Mouse (Mus musculus): ENCODE measurements around the gene Galt. TPM values are rescaled to one million over a fixed set of nuclear protein-coding genes. Genes with fewer than 3 reads are reported as not detected.

The Galt gene
- polyA plus RNA-seq, 1 experiment from 2014 or later = 27.4 TPM

GRCm38 (mm10) chr4:41737602-41738255 is 17.3 kb upstream of the Galt start:
- H3K36me3 ChIP-seq (ENCODE audit: control insufficient read depth, insufficient read depth, low read length) = peaks cover 4% of the 10 kb centered on the region; the same call in 1 of the 2 replicates
- peak; percentile 75 for ATAC-seq (ENCODE audit: low FRiP score, low TSS enrichment)
- 23% methylated on average over 8 of the region's 8 CpGs for WGBS
- peaks cover 4% of the 10 kb centered on the region; the same call in 1 of the 2 replicates for H3K4me1 ChIP-seq (replicated peaks; ENCODE audit: control insufficient read depth, insufficient read depth)
- DNase-seq (ENCODE audit: low spot score) = peak; percentile 81
- H3K4me3 ChIP-seq (ENCODE audit: low read depth, low read length) = no peak overlapping the region
- no peaks in the 10 kb centered on the region for H3K27me3 ChIP-seq (ENCODE audit: control insufficient read depth, insufficient read depth, low read length)
- peak overlapping the region; percentile 30 for H3K27ac ChIP-seq (replicated peaks)
- no peak overlapping the region for H3K4me2 ChIP-seq (replicated peaks; ENCODE audit: low read depth)
- H3K9me3 ChIP-seq (ENCODE audit: control insufficient read depth, low read length) = no peaks in the 10 kb centered on the region
- no peak overlapping the region for H3K9ac ChIP-seq (ENCODE audit: low read length)
- TF ChIP-seq CTCF (IDR thresholded peaks at IDR 0.05; ENCODE audit: low read depth) (peak; percentile 95), EP300 (optimal IDR thresholded peaks at IDR 0.05) (no peak)

GRCm38 (mm10) chr4:41738256-41738603 is 16.8 kb upstream of the Galt start:
- no peaks in the 10 kb centered on the region for H3K27me3 ChIP-seq (ENCODE audit: control insufficient read depth, insufficient read depth, low read length)
- no peak overlapping the region for H3K4me2 ChIP-seq (replicated peaks; ENCODE audit: low read depth)
- H3K27ac ChIP-seq (replicated peaks) = peak overlapping the region; percentile 30
- no peak for DNase-seq (ENCODE audit: low spot score)
- no peak overlapping the region for H3K4me3 ChIP-seq (ENCODE audit: low read depth, low read length)
- H3K4me1 ChIP-seq (replicated peaks; ENCODE audit: control insufficient read depth, insufficient read depth) = peaks cover 4% of the 10 kb centered on the region; the same call in 1 of the 2 replicates
- H3K36me3 ChIP-seq (ENCODE audit: control insufficient read depth, insufficient read depth, low read length) = peaks cover 4% of the 10 kb centered on the region; the same call in 1 of the 2 replicates
- H3K9ac ChIP-seq (ENCODE audit: low read length) = no peak overlapping the region
- ATAC-seq (ENCODE audit: low FRiP score, low TSS enrichment) = no peak
- WGBS = 42% methylated on average over 1 of the region's 1 CpGs
- TF ChIP-seq EP300 (optimal IDR thresholded peaks at IDR 0.05) (no peak), CTCF (IDR thresholded peaks at IDR 0.05; ENCODE audit: low read depth) (no peak)
- no peaks in the 10 kb centered on the region for H3K9me3 ChIP-seq (ENCODE audit: control insufficient read depth, low read length)

- WGBS = 93% methylated on average over 13 of the region's 13 CpGs
- H3K4me2 ChIP-seq (replicated peaks; ENCODE audit: low read depth) = no peak overlapping the region
These were observed 15.8 kb upstream of the Galt start for GRCm38 (mm10) chr4:41739260-41739659.

GRCm38 (mm10) chr4:41740380-41741157 is 14.5 kb upstream of the Galt start:
- Histone ChIP-seq H3K4me1 (replicated peaks; ENCODE audit: control insufficient read depth, insufficient read depth) (peaks cover 4% of the 10 kb centered on the region; the same call in 1 of the 2 replicates), H3K9me3 (ENCODE audit: control insufficient read depth, low read length) (no peaks in the 10 kb centered on the region), H3K4me2 (replicated peaks; ENCODE audit: low read depth) (peak overlapping the region; percentile 94), H3K27ac (replicated peaks) (peak overlapping the region; percentile 56), H3K4me3 (ENCODE audit: low read depth, low read length) (peak overlapping the region; percentile 59), H3K36me3 (ENCODE audit: control insufficient read depth, insufficient read depth, low read length) (peaks cover 4% of the 10 kb centered on the region; the same call in 1 of the 2 replicates), H3K27me3 (ENCODE audit: control insufficient read depth, insufficient read depth, low read length) (no peaks in the 10 kb centered on the region), H3K9ac (ENCODE audit: low read length) (peak overlapping the region; percentile 57)
- TF ChIP-seq EP300 (optimal IDR thresholded peaks at IDR 0.05) (no peak), CTCF (IDR thresholded peaks at IDR 0.05; ENCODE audit: low read depth) (peak; percentile 34; the same call in 1 of the 2 replicates)
- WGBS = 1% methylated on average over 46 of the region's 48 CpGs
- DNase-seq (ENCODE audit: low spot score) (peak; percentile 71), ATAC-seq (ENCODE audit: low FRiP score, low TSS enrichment) (peak; percentile 73)

More at GRCm38 (mm10) chr4:41739260-41739659, 15.8 kb upstream of the Galt start:
- DNase-seq (ENCODE audit: low spot score) (no peak), ATAC-seq (ENCODE audit: low FRiP score, low TSS enrichment) (no peak)
- Histone ChIP-seq H3K4me3 (ENCODE audit: low read depth, low read length) (no peak overlapping the region), H3K27ac (replicated peaks) (no peak overlapping the region), H3K4me1 (replicated peaks; ENCODE audit: control insufficient read depth, insufficient read depth) (peaks cover 4% of the 10 kb centered on the region; the same call in 1 of the 2 replicates), H3K36me3 (ENCODE audit: control insufficient read depth, insufficient read depth, low read length) (peaks cover 4% of the 10 kb centered on the region; the same call in 1 of the 2 replicates), H3K27me3 (ENCODE audit: control insufficient read depth, insufficient read depth, low read length) (no peaks in the 10 kb centered on the region), H3K9me3 (ENCODE audit: control insufficient read depth, low read length) (no peaks in the 10 kb centered on the region), H3K9ac (ENCODE audit: low read length) (no peak overlapping the region)
- no peak for TF ChIP-seq EP300 (optimal IDR thresholded peaks at IDR 0.05)
- no peak for TF ChIP-seq CTCF (IDR thresholded peaks at IDR 0.05; ENCODE audit: low read depth)

GRCm38 (mm10) chr4:41741158-41741560 is 13.9 kb upstream of the Galt start:
- DNase-seq (ENCODE audit: low spot score) (peak; percentile 93), ATAC-seq (ENCODE audit: low FRiP score, low TSS enrichment) (peak; percentile 94)
- Histone ChIP-seq H3K27me3 (ENCODE audit: control insufficient read depth, insufficient read depth, low read length) (no peaks in the 10 kb centered on the region), H3K9me3 (ENCODE audit: control insufficient read depth, low read length) (no peaks in the 10 kb centered on the region), H3K4me1 (replicated peaks; ENCODE audit: control insufficient read depth, insufficient read depth) (peaks cover 4% of the 10 kb centered on the region; the same call in 1 of the 2 replicates), H3K27ac (replicated peaks) (peak overlapping the region; percentile 56), H3K9ac (ENCODE audit: low read length) (peak overlapping the region; percentile 57), H3K4me2 (replicated peaks; ENCODE audit: low read depth) (peak overlapping the region; percentile 94), H3K4me3 (ENCODE audit: low read depth, low read length) (peak overlapping the region; percentile 59), H3K36me3 (ENCODE audit: control insufficient read depth, insufficient read depth, low read length) (peaks cover 4% of the 10 kb centered on the region; the same call in 1 of the 2 replicates)
- under 1% methylated on average over 27 of the region's 27 CpGs for WGBS
- TF ChIP-seq EP300 (optimal IDR thresholded peaks at IDR 0.05) (no peak), CTCF (IDR thresholded peaks at IDR 0.05; ENCODE audit: low read depth) (peak; percentile 51)

Measured in stomach, postnatal 0 days (tissue).